Mouse (Mus musculus): Measurements from ENCODE around the gene Gm27027. TPM values are rescaled to one million over a fixed set of nuclear protein-coding genes. Genes with fewer than 3 reads are reported as not detected.

The Gm27027 gene
- polyA plus RNA-seq, 1 experiment, result not detected

- H3K36me3 ChIP-seq (ENCODE audit: control insufficient read depth, insufficient read depth, low read length), result peaks cover 13% of the 10 kb centered on the region
- no peaks in the 10 kb centered on the region for H3K27me3 ChIP-seq (ENCODE audit: control insufficient read depth, insufficient read depth, low read length)
- peaks cover 2% of the 10 kb centered on the region for H3K4me1 ChIP-seq (ENCODE audit: control insufficient read depth, insufficient read depth, insufficient read length)
These were observed 16.7 kb downstream of the Gm27027 start for GRCm38 (mm10) chr2:93979249-93980120.

GRCm38 (mm10) chr2:93976436-93977252 lies 19.5 kb downstream of the Gm27027 start:
- no peaks in the 10 kb centered on the region for H3K27me3 ChIP-seq (ENCODE audit: control insufficient read depth, insufficient read depth, low read length)
- no peak overlapping the region for H3K27ac ChIP-seq (ENCODE audit: insufficient read depth, low read length)
- peak overlapping the region; percentile 27; the same call in 1 of the 2 replicates for H3K4me3 ChIP-seq (ENCODE audit: extremely low read depth, insufficient read depth, insufficient read length)

More at GRCm38 (mm10) chr2:93979249-93980120, 16.7 kb downstream of the Gm27027 start:
- WGBS, result 90% methylated on average over 7 of the region's 7 CpGs
- H3K27ac ChIP-seq (ENCODE audit: insufficient read depth, low read length), result no peak overlapping the region
- H3K4me3 ChIP-seq (ENCODE audit: extremely low read depth, insufficient read depth, insufficient read length), result no peak overlapping the region
- TF ChIP-seq CTCF (IDR thresholded peaks at IDR 0.05; ENCODE audit: extremely low read depth, insufficient read depth, insufficient read length, insufficient replicate concordance) (no peak), POLR2A (IDR thresholded peaks at IDR 0.05; ENCODE audit: low read depth, low read length) (no peak)
- no peak for DNase-seq (ENCODE audit: low read depth in 1 of 2, low spot score in 2 of 2)

GRCm38 (mm10) chr2:93975526-93976435 lies 20.4 kb downstream of the Gm27027 start:
- WGBS, result 61% methylated on average over 20 of the region's 21 CpGs
- TF ChIP-seq POLR2A (IDR thresholded peaks at IDR 0.05; ENCODE audit: low read depth, low read length) (no peak), CTCF (IDR thresholded peaks at IDR 0.05; ENCODE audit: extremely low read depth, insufficient read depth, insufficient read length, insufficient replicate concordance) (no peak)
- Histone ChIP-seq H3K4me1 (ENCODE audit: control insufficient read depth, insufficient read depth, insufficient read length) (peaks cover 2% of the 10 kb centered on the region), H3K4me3 (ENCODE audit: extremely low read depth, insufficient read depth, insufficient read length) (peak overlapping the region; percentile 27; the same call in 1 of the 2 replicates), H3K36me3 (ENCODE audit: control insufficient read depth, insufficient read depth, low read length) (peaks cover 5% of the 10 kb centered on the region), H3K27me3 (ENCODE audit: control insufficient read depth, insufficient read depth, low read length) (no peaks in the 10 kb centered on the region), H3K27ac (ENCODE audit: insufficient read depth, low read length) (no peak overlapping the region)
- DNase-seq (ENCODE audit: low read depth in 1 of 2, low spot score in 2 of 2), result no peak

More at GRCm38 (mm10) chr2:93976436-93977252, 19.5 kb downstream of the Gm27027 start:
- Histone ChIP-seq H3K4me1 (ENCODE audit: control insufficient read depth, insufficient read depth, insufficient read length) (peaks cover 2% of the 10 kb centered on the region), H3K36me3 (ENCODE audit: control insufficient read depth, insufficient read depth, low read length) (peaks cover 12% of the 10 kb centered on the region)
- WGBS, result 7% methylated on average over 37 of the region's 37 CpGs
- DNase-seq (ENCODE audit: low read depth in 1 of 2, low spot score in 2 of 2), result peak; percentile 15 to 49
- TF ChIP-seq CTCF (IDR thresholded peaks at IDR 0.05; ENCODE audit: extremely low read depth, insufficient read depth, insufficient read length, insufficient replicate concordance), result peak; percentile 12; the same call in 1 of the 2 replicates
- no peak for TF ChIP-seq POLR2A (IDR thresholded peaks at IDR 0.05; ENCODE audit: low read depth, low read length)

GRCm38 (mm10) chr2:93975041-93975440 lies 21.1 kb downstream of the Gm27027 start:
- H3K27me3 ChIP-seq (ENCODE audit: control insufficient read depth, insufficient read depth, low read length), result no peaks in the 10 kb centered on the region
- H3K36me3 ChIP-seq (ENCODE audit: control insufficient read depth, insufficient read depth, low read length), result no peaks in the 10 kb centered on the region; the same call in 1 of the 2 replicates
- 88% methylated on average over 7 of the region's 7 CpGs for WGBS

GRCm38 (mm10) chr2:93971647-93972046 lies 24.5 kb downstream of the Gm27027 start:
- H3K27ac ChIP-seq (ENCODE audit: insufficient read depth, low read length), result no peak overlapping the region
- TF ChIP-seq POLR2A (IDR thresholded peaks at IDR 0.05; ENCODE audit: low read depth, low read length) (no peak), CTCF (IDR thresholded peaks at IDR 0.05; ENCODE audit: extremely low read depth, insufficient read depth, insufficient read length, insufficient replicate concordance) (no peak)
- no peaks in the 10 kb centered on the region for H3K36me3 ChIP-seq (ENCODE audit: control insufficient read depth, insufficient read depth, low read length)
- no peak for DNase-seq (ENCODE audit: low read depth in 1 of 2, low spot score in 2 of 2)
- peaks cover 2% of the 10 kb centered on the region for H3K4me1 ChIP-seq (ENCODE audit: control insufficient read depth, insufficient read depth, insufficient read length)
- 84% methylated on average over 3 of the region's 3 CpGs for WGBS
- no peak overlapping the region for H3K4me3 ChIP-seq (ENCODE audit: extremely low read depth, insufficient read depth, insufficient read length)
- H3K27me3 ChIP-seq (ENCODE audit: control insufficient read depth, insufficient read depth, low read length), result no peaks in the 10 kb centered on the region

More at GRCm38 (mm10) chr2:93975041-93975440, 21.1 kb downstream of the Gm27027 start:
- no peak for DNase-seq (ENCODE audit: low read depth in 1 of 2, low spot score in 2 of 2)
- TF ChIP-seq POLR2A (IDR thresholded peaks at IDR 0.05; ENCODE audit: low read depth, low read length) (no peak), CTCF (IDR thresholded peaks at IDR 0.05; ENCODE audit: extremely low read depth, insufficient read depth, insufficient read length, insufficient replicate concordance) (no peak)
- Histone ChIP-seq H3K27ac (ENCODE audit: insufficient read depth, low read length) (no peak overlapping the region), H3K4me1 (ENCODE audit: control insufficient read depth, insufficient read depth, insufficient read length) (peaks cover 2% of the 10 kb centered on the region), H3K4me3 (ENCODE audit: extremely low read depth, insufficient read depth, insufficient read length) (no peak overlapping the region)

Data from spleen, adult 2 months (tissue).